Mouse (Mus musculus) testis, adult 2 months (tissue): Measurements from ENCODE around the gene Tfb2m. TPM values are rescaled to one million over a fixed set of nuclear protein-coding genes. Genes with fewer than 3 reads are reported as not detected.

Experiments
- H3K27ac ChIP-seq: fragments of 200-500 bp; 2 replicates; pipeline ENCODE4 v1.5.1; 2012; ENCODE audit warnings: low read depth, low read length; ENCODE audit not compliant: control insufficient read depth, insufficient read depth
- H3K27me3 ChIP-seq: fragments of 200-500 bp; 2 replicates; pipeline ENCODE4 v1.6.1; 2012; ENCODE audit warnings: mild to moderate bottlenecking, low read length, moderate library complexity; ENCODE audit not compliant: control insufficient read depth, insufficient read depth
- H3K36me3 ChIP-seq: fragments of 200-500 bp; 2 replicates; pipeline ENCODE4 v1.6.1; 2012; ENCODE audit warnings: mild to moderate bottlenecking, low read length; ENCODE audit not compliant: control insufficient read depth, insufficient read depth
- H3K4me1 ChIP-seq: fragments of 200-500 bp; 2 replicates; pipeline ENCODE4 v1.6.1; 2012; ENCODE audit warnings: low read length; ENCODE audit not compliant: control insufficient read depth, insufficient read depth
- H3K4me3 ChIP-seq: fragments of 200-500 bp; 2 replicates; pipeline ENCODE4 v1.5.1; 2012; ENCODE audit warnings: low read depth, mild to moderate bottlenecking, low read length, moderate library complexity, mixed read lengths; ENCODE audit not compliant: control insufficient read depth
- CTCF ChIP-seq: fragments of 200-500 bp; IDR thresholded peaks from 2 replicates; pipeline ENCODE4 v1.5.1; 2012; ENCODE audit warnings: low read depth, mild to moderate bottlenecking, inconsistent platforms, low read length, moderate library complexity; ENCODE audit not compliant: control insufficient read depth, insufficient read depth, insufficient replicate concordance
- POLR2A ChIP-seq: fragments of 200-500 bp; IDR thresholded peaks from 2 replicates; pipeline ENCODE4 v1.6.1; 2012; ENCODE audit warnings: low read depth, mild to moderate bottlenecking, inconsistent platforms, low read length, moderate library complexity; ENCODE audit not compliant: control insufficient read depth
- polyA plus RNA-seq: library from polyadenylated mRNA; depleted of rRNA; stranded (reverse); fragments of >200 nt; gene quantifications from 2 replicates; pipeline ENCODE4 v1.2.3, GENCODE M21; 2012

The Tfb2m gene
- polyA plus RNA-seq, 1 experiment, result 6.7 TPM

DNA sequence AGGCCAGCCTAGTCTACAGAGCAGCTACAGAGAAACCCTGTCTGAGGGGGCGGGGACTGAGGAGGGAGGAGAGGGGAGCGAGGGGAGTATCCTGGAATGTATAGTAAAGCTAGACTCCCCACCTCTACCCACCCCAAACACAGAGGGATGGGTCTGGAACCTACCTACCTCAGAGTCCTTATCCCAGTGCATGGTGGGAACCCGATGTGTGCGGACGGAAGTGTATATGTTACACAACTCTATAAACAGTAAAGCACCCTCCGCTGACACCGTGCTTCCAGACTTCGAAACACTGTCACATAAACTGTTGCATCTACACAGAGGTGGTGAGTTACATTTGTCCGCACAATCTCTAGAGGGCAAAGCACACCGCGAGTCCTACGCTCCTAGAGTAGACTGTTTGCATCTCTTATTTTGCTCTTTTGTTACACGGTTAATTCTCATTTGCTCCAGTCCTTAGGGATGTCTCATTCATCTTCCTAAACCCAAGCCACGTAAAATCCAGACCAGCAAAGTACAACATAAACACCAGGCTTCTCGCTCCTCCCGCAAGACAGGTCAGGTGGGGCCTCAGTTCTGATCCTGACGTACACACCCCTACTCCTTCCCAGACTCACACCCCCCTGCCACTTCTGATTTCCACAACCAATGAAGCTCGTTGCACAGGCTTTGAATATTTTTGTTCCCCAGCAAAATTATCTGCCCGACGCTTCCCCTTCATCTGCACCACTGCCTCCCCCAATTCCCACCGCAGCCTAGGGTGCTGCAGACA, 28.9 kb downstream of the Tfb2m start:
- Histone ChIP-seq H3K27ac (0 out of 2 replicates have a peak overlapping the region, but pooled peaks have one; percentile 33), H3K36me3 (no peaks in the 10 kb centered on the region), H3K27me3 (no peaks in the 10 kb centered on the region), H3K4me1 (peaks cover 4% of the 10 kb centered on the region), H3K4me3 (peak overlapping the region; percentile 79)
- TF ChIP-seq POLR2A, result no peak
- TF ChIP-seq CTCF, result no peak

DNA sequence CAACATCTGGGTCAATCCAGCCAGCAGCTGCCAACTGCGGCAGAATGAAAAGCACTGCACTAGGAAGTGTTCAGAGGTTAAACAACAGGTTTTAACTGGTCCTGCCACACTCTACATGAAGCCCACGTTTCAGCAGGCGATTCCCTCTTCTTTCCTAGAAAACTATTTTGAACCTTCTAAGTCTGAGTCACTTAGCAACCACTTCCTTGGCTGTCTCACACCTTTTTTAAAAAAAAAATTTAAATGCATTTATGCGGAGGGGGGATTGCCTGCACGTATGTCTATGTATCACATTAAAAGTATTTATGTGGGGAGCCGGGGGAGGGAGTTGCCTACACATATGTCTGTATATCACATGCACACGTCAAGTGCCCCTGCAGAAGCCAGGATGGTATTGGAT, 34.2 kb downstream of the Tfb2m start:
- no peaks in the 10 kb centered on the region for H3K27me3 ChIP-seq
- peaks cover 1% of the 10 kb centered on the region; the same call in 1 of the 2 replicates for H3K4me1 ChIP-seq
- no peak overlapping the region for H3K27ac ChIP-seq
- H3K36me3 ChIP-seq, result no peaks in the 10 kb centered on the region
- no peak overlapping the region for H3K4me3 ChIP-seq
- TF ChIP-seq CTCF, result no peak
- no peak for TF ChIP-seq POLR2A

DNA sequence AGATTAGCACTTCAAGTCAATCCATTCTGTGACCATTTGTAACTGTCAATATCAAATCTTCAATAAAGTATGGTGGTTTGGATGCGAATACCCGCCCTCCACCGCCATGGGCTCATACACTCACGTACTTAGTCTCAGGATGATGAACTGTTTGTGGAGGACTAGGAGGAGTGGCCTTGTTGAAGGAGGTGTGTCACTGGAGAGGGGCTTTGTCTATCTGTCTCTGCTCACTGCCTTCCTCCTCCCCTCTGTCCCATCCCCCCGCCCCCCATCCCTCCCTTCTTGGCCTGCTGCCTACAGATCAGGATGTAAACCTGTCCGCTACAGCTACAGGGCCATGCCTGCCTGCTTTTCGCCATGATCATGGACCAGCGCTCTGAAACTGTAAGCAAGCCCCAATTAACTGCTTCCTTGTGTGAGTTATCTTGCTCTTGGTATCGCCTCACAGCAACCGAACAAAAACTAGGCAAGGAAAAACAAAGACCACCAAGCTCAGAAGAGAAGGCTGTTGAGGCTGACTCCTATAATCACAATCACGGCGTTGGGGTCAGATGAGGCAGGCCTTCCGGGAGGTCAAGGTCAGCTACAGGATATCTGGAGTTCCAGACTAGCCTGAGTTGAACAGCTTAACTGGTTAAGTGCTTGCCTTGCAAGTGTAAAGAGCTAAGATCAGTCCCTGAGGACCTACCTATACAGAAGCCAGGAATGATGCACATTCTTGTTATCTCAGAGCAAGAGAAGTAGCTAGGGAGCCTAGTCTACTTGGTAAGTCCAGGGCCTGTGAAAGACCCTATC, 35.3 kb downstream of the Tfb2m start:
- no peak overlapping the region for H3K27ac ChIP-seq

DNA sequence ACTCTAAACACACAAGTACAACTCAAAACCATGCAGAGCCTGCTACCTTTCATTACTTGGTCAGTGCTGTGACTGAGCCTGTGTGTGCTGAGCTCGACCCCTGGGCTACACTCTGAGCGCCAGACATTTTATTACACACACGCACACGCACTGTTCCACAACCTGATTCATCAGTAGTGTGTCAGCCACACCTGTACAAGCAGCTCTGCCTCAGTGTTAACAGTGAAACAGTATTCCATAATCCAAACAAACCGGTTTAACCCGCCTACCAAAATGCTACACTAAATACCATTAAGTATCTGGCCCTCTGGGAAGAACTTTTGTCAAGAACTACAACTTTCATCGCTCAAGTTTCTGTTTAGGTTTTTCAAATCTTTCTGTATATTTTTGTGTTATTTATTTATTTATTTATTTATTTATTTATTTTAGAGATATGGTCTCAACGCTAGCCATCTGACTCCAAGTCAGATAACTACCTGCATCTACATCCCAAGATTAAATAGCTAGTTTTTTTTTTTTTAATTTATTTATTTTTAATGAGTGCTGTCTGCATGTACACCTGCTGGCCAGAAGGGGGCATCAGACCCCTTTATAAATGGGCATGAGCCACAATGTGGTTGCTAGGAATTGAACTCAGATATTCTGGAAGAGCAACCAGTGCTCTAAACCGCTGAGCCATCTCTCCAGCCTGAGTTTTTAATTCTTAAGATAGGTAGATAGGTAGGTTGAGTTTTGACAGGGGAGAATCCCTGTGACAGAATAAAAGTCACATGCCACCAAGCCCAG, 39.3 kb downstream of the Tfb2m start:
- no peak overlapping the region for H3K27ac ChIP-seq
- TF ChIP-seq CTCF (no peak), POLR2A (no peak)

More for the DNA sequence above, 35.3 kb downstream of the Tfb2m start:
- TF ChIP-seq CTCF, result no peak
- no peak for TF ChIP-seq POLR2A
- H3K36me3 ChIP-seq, result no peaks in the 10 kb centered on the region
- H3K27me3 ChIP-seq, result no peaks in the 10 kb centered on the region
- H3K4me3 ChIP-seq, result no peak overlapping the region
- H3K4me1 ChIP-seq, result no peaks in the 10 kb centered on the region

DNA sequence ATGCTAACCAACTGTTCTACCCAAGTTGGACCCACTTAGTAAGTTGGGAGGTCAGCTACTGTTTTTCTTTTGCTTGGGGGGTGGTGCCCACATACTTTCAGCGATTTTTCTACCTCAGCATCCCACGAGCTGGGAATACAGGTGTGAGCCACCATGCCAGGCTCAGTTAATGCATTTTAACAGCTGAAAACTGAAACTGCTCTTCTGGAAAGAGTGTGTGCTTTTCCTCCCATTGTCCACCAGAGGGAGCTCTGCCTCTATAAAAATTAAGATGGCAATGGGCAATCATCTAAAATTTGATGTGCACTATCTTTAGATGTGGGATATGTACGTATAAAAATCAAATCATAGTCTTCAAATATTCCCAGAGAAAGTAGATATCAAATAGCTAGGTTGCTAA, 43.5 kb downstream of the Tfb2m start:
- H3K4me1 ChIP-seq, result no peaks in the 10 kb centered on the region; the same call in 1 of the 2 replicates
- TF ChIP-seq CTCF, result 0 out of 2 replicates have a peak, but pooled peaks have one; percentile 5
- TF ChIP-seq POLR2A, result no peak
- H3K27ac ChIP-seq, result no peak overlapping the region
- H3K27me3 ChIP-seq, result no peaks in the 10 kb centered on the region
- H3K36me3 ChIP-seq, result no peaks in the 10 kb centered on the region
- H3K4me3 ChIP-seq, result no peak overlapping the region

More for the DNA sequence above, 39.3 kb downstream of the Tfb2m start:
- no peaks in the 10 kb centered on the region for H3K36me3 ChIP-seq
- H3K4me3 ChIP-seq, result no peak overlapping the region
- H3K4me1 ChIP-seq, result no peaks in the 10 kb centered on the region; the same call in 1 of the 2 replicates
- H3K27me3 ChIP-seq, result no peaks in the 10 kb centered on the region

DNA sequence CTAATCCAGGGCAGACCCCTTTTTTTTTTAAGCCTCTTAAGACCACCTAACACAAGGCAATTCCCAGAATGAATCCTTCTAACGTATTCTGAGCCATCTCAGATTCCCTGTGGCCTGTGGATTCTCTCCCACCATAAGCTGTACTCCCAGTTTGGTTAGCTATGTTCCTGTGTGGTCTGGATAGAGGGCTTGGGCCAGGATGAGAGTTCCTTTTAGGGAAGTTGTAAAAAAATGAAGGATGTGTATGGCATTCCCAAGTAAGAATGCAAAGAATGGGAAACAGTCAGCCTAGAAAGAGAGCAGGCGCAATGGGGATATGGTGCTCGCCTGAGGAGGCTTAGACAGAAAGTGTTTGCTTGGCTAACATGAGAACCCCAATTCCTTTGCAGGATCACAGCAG, 46.8 kb downstream of the Tfb2m start:
- no peak overlapping the region; the same call in 1 of the 2 replicates for H3K27ac ChIP-seq
- no peaks in the 10 kb centered on the region; the same call in 1 of the 2 replicates for H3K4me1 ChIP-seq
- H3K36me3 ChIP-seq, result no peaks in the 10 kb centered on the region
- TF ChIP-seq CTCF (no peak), POLR2A (no peak)
- no peaks in the 10 kb centered on the region for H3K27me3 ChIP-seq
- no peak overlapping the region for H3K4me3 ChIP-seq
